Mouse (Mus musculus) right cerebral cortex, adult 18-20 months (tissue): ENCODE measurements around the gene Gja5.

Source experiments
- DNase-seq: peaks from one replicate; pipeline ENCODE4 v3.0.0; 2022; ENCODE audit warnings: mixed read lengths

Gene Gja5

GRCm38 (mm10) chr3:97104696-97105430 is 200.4 kb downstream of the Gja5 start:
- DNase-seq: no peak

GRCm38 (mm10) chr3:97117511-97117910 is 213.0 kb downstream of the Gja5 start:
- no peak for DNase-seq

GRCm38 (mm10) chr3:97118313-97118712 is 213.8 kb downstream of the Gja5 start:
- no peak for DNase-seq

GRCm38 (mm10) chr3:97124193-97124592 is 219.7 kb downstream of the Gja5 start:
- no peak for DNase-seq
